Mouse (Mus musculus): Measurements from ENCODE around the gene Dctn5.

GRCm38 (mm10) chr7:122125636-122126035 is 7.2 kb upstream of the Dctn5 start:
- TF ChIP-seq CTCF (IDR thresholded peaks at IDR 0.05; ENCODE audit: low read depth) = peak; percentile 35; the same call in 1 of the 2 replicates
- no peak for TF ChIP-seq EP300 (IDR thresholded peaks at IDR 0.05; ENCODE audit: low read depth)
